Mouse (Mus musculus): Measurements from ENCODE around the gene Nlrc5. TPM values are rescaled to one million over a fixed set of nuclear protein-coding genes. Genes with fewer than 3 reads are reported as not detected.
A peak's percentile ranks its signal among the peaks of the same experiment; 100 is the strongest.

The Nlrc5 gene
- polyA plus RNA-seq, 1 experiment: 17.1 TPM

GRCm38 (mm10) chr8:94528245-94528644, 94.1 kb downstream of the Nlrc5 start:
- DNase-seq (ENCODE audit: low spot score): no peak

GRCm38 (mm10) chr8:94529875-94530274, 95.7 kb downstream of the Nlrc5 start:
- no peak for DNase-seq (ENCODE audit: low spot score)

GRCm38 (mm10) chr8:94530643-94531042, 96.5 kb downstream of the Nlrc5 start:
- DNase-seq (ENCODE audit: low spot score): no peak

GRCm38 (mm10) chr8:94532000-94532399, 97.8 kb downstream of the Nlrc5 start:
- no peak for DNase-seq (ENCODE audit: low spot score)

GRCm38 (mm10) chr8:94532525-94532872, 98.3 kb downstream of the Nlrc5 start:
- no peak for DNase-seq (ENCODE audit: low spot score)

GRCm38 (mm10) chr8:94532873-94533671, 98.9 kb downstream of the Nlrc5 start, which contains the start of gene Cpne2:
TSS of gene Cpne2 (plus strand) at chr8:94532990.
- peak; percentile 74 for DNase-seq (ENCODE audit: low spot score)

- no peak for DNase-seq (ENCODE audit: low spot score)
Observed at GRCm38 (mm10) chr8:94534612-94535011, 100.5 kb downstream of the Nlrc5 start.

GRCm38 (mm10) chr8:94535631-94536030, 101.5 kb downstream of the Nlrc5 start:
- DNase-seq (ENCODE audit: low spot score): no peak

GRCm38 (mm10) chr8:94537456-94537855, 103.3 kb downstream of the Nlrc5 start:
- DNase-seq (ENCODE audit: low spot score): no peak

GRCm38 (mm10) chr8:94540025-94540424, 105.9 kb downstream of the Nlrc5 start:
- DNase-seq (ENCODE audit: low spot score): no peak

- no peak for DNase-seq (ENCODE audit: low spot score)
Observed at GRCm38 (mm10) chr8:94540889-94541795, 107.0 kb downstream of the Nlrc5 start.

- no peak for DNase-seq (ENCODE audit: low spot score)
Observed at GRCm38 (mm10) chr8:94543981-94544380, 109.8 kb downstream of the Nlrc5 start.

- no peak for DNase-seq (ENCODE audit: low spot score)
Observed at GRCm38 (mm10) chr8:94549041-94549440, 114.9 kb downstream of the Nlrc5 start.

- DNase-seq (ENCODE audit: low spot score): no peak
Observed at GRCm38 (mm10) chr8:94549482-94549881, 115.3 kb downstream of the Nlrc5 start.

GRCm38 (mm10) chr8:94549998-94550397, 115.8 kb downstream of the Nlrc5 start:
- no peak for DNase-seq (ENCODE audit: low spot score)

- DNase-seq (ENCODE audit: low spot score): no peak
Observed at GRCm38 (mm10) chr8:94551471-94552422, 117.6 kb downstream of the Nlrc5 start.

GRCm38 (mm10) chr8:94552696-94553095, 118.5 kb downstream of the Nlrc5 start:
- DNase-seq (ENCODE audit: low spot score): no peak

GRCm38 (mm10) chr8:94557281-94557680, 123.1 kb downstream of the Nlrc5 start:
- DNase-seq (ENCODE audit: low spot score): no peak

GRCm38 (mm10) chr8:94561256-94561655, 127.1 kb downstream of the Nlrc5 start:
- no peak for DNase-seq (ENCODE audit: low spot score)

- DNase-seq (ENCODE audit: low spot score): no peak
Observed at GRCm38 (mm10) chr8:94564421-94564820, 130.3 kb downstream of the Nlrc5 start.

GRCm38 (mm10) chr8:94566033-94566432, 131.9 kb downstream of the Nlrc5 start:
- DNase-seq (ENCODE audit: low spot score): no peak
